Mouse (Mus musculus): ENCODE data around the gene Olfr951. TPM values are rescaled to one million over a fixed set of nuclear protein-coding genes. Genes with fewer than 3 reads are reported as not detected.

Olfr951 gene
- not detected for polyA plus RNA-seq (2014; fragmentation: Illumina TruSeq; extraction: RNeasy Lipid Tissue Mini Kit (QIAGEN cat#74804); ENCODE audit: insufficient read depth, low read depth, low replicate concordance)

GRCm38 (mm10) chr9:39387110-39387509, at the start of gene Olfr951:
Gene Olfr951 (plus strand): TSS chr9:39387410.

GRCm38 (mm10) chr9:39427048-39427447, 39.8 kb downstream of the Olfr951 start, which contains the start of gene Olfr952:
Gene Olfr952 (minus strand): TSS chr9:39427148.

Other genes with a start within 250 kb of the Olfr951 start
- not detected for gene Olfr943, start 221.1 kb upstream of the Olfr951 start, polyA plus RNA-seq (2014; fragmentation: Illumina TruSeq; extraction: RNeasy Lipid Tissue Mini Kit (QIAGEN cat#74804); ENCODE audit: insufficient read depth, low read depth, low replicate concordance)
- not detected for gene Olfr944, start 185.5 kb upstream of the Olfr951 start, polyA plus RNA-seq (2014; fragmentation: Illumina TruSeq; extraction: RNeasy Lipid Tissue Mini Kit (QIAGEN cat#74804); ENCODE audit: insufficient read depth, low read depth, low replicate concordance)
- not detected for gene Olfr1537, start 137.4 kb upstream of the Olfr951 start, polyA plus RNA-seq (2014; fragmentation: Illumina TruSeq; extraction: RNeasy Lipid Tissue Mini Kit (QIAGEN cat#74804); ENCODE audit: insufficient read depth, low read depth, low replicate concordance)
- not detected for gene Olfr945, start 110.6 kb upstream of the Olfr951 start, polyA plus RNA-seq (2014; fragmentation: Illumina TruSeq; extraction: RNeasy Lipid Tissue Mini Kit (QIAGEN cat#74804); ENCODE audit: insufficient read depth, low read depth, low replicate concordance)
- not detected for gene Olfr948, start 61.4 kb upstream of the Olfr951 start, polyA plus RNA-seq (2014; fragmentation: Illumina TruSeq; extraction: RNeasy Lipid Tissue Mini Kit (QIAGEN cat#74804); ENCODE audit: insufficient read depth, low read depth, low replicate concordance)
- gene Olfr952, start 39.7 kb downstream of the Olfr951 start, polyA plus RNA-seq (2014; fragmentation: Illumina TruSeq; extraction: RNeasy Lipid Tissue Mini Kit (QIAGEN cat#74804); ENCODE audit: insufficient read depth, low read depth, low replicate concordance) = not detected
- not detected for gene Olfr954, start 69.3 kb downstream of the Olfr951 start, polyA plus RNA-seq (2014; fragmentation: Illumina TruSeq; extraction: RNeasy Lipid Tissue Mini Kit (QIAGEN cat#74804); ENCODE audit: insufficient read depth, low read depth, low replicate concordance)
- gene Olfr955, start 84.5 kb downstream of the Olfr951 start, polyA plus RNA-seq (2014; fragmentation: Illumina TruSeq; extraction: RNeasy Lipid Tissue Mini Kit (QIAGEN cat#74804); ENCODE audit: insufficient read depth, low read depth, low replicate concordance) = not detected
- gene Olfr44, start 106.6 kb downstream of the Olfr951 start, polyA plus RNA-seq (2014; fragmentation: Illumina TruSeq; extraction: RNeasy Lipid Tissue Mini Kit (QIAGEN cat#74804); ENCODE audit: insufficient read depth, low read depth, low replicate concordance) = not detected
- not detected for gene Olfr957, start 128.4 kb downstream of the Olfr951 start, polyA plus RNA-seq (2014; fragmentation: Illumina TruSeq; extraction: RNeasy Lipid Tissue Mini Kit (QIAGEN cat#74804); ENCODE audit: insufficient read depth, low read depth, low replicate concordance)
- not detected for gene Olfr958, start 166.6 kb downstream of the Olfr951 start, polyA plus RNA-seq (2014; fragmentation: Illumina TruSeq; extraction: RNeasy Lipid Tissue Mini Kit (QIAGEN cat#74804); ENCODE audit: insufficient read depth, low read depth, low replicate concordance)
- not detected for gene Olfr959, start 188.2 kb downstream of the Olfr951 start, polyA plus RNA-seq (2014; fragmentation: Illumina TruSeq; extraction: RNeasy Lipid Tissue Mini Kit (QIAGEN cat#74804); ENCODE audit: insufficient read depth, low read depth, low replicate concordance)
- 0.23 TPM for gene AW551984, start 217.0 kb downstream of the Olfr951 start, polyA plus RNA-seq (2014; fragmentation: Illumina TruSeq; extraction: RNeasy Lipid Tissue Mini Kit (QIAGEN cat#74804); ENCODE audit: insufficient read depth, low read depth, low replicate concordance)
- gene Olfr148, start 223.2 kb downstream of the Olfr951 start, polyA plus RNA-seq (2014; fragmentation: Illumina TruSeq; extraction: RNeasy Lipid Tissue Mini Kit (QIAGEN cat#74804); ENCODE audit: insufficient read depth, low read depth, low replicate concordance) = not detected
- gene Olfr960, start 234.0 kb downstream of the Olfr951 start, polyA plus RNA-seq (2014; fragmentation: Illumina TruSeq; extraction: RNeasy Lipid Tissue Mini Kit (QIAGEN cat#74804); ENCODE audit: insufficient read depth, low read depth, low replicate concordance) = not detected